Mouse (Mus musculus) left cerebral cortex, postnatal 36 days (tissue): ENCODE measurements around the gene Rab28. TPM values are rescaled to one million over a fixed set of nuclear protein-coding genes. Genes with fewer than 3 reads are reported as not detected.

Experiments used
- DNase-seq, 2 experiments: peaks; one replicate each; pipeline ENCODE4 v3.0.0; 2021 to 2022; ENCODE audit warnings: low spot score in 2 of 2, mixed read lengths in 1 of 2
- intact Hi-C: fragments of 180-260 bp; cut with DNase I; formaldehyde crosslinking; loops from one replicate; pipeline ENCODE4 v1.15.1; 2025
- total RNA-seq, 2 experiments: library from RNA; stranded (reverse); gene quantifications; 2 replicates each; pipeline ENCODE4 v1.2.3; 2021

Rab28 gene
- total RNA-seq, 2 experiments from 2014 or later, result 79.5 to 83.5 TPM

- intact Hi-C loops, result no loop called here
- no peak for DNase-seq
These were observed 41.9 kb downstream of the Rab28 start for GRCm38 (mm10) chr5:41666012-41666411.

- intact Hi-C loops, result no loop called here
- no peak for DNase-seq
These were observed 71.2 kb downstream of the Rab28 start for GRCm38 (mm10) chr5:41636793-41637192.

DNA sequence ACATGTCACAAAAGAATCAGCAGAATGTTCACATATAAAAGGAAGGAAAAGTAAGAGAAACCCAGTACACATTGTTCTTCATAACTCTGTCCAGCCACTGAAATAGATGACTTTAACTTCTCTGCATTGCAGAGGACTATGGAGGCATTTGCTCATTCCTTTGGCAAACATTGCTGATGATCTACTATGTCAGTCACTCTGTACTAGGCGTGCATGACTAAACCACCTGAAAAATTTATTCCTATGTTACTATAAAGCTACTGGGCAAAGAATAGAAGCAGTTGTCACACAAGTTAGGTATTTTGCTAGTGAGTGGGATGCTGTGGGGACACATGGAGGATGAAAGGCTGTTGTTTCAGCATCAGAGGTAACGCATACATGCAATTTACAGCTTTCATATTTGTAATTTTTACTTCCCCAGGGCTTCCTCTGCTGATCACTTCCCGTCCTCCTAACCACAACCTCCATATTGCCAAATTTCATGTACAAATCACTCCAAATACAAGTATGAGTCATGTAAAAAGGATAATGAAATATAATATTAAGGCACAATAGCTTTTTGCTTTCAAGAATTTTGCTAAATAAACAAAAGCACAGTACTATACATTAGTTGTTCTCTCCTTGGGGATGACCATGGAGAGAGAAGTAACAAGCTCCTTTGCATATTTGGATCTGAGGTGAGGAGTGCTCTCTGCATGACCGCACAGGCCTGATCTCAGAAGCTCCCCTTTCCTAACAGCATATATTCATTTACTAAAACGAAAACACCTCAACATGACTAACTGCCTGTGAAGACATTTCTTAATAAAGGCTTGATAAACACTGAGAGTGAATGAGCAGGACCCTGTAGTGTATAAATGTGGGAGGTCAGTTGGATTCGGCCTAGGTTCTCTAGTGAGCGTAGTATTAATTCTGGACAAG, 80.5 kb downstream of the Rab28 start:
- intact Hi-C loops, result no loop called here
- DNase-seq, result no peak

DNA sequence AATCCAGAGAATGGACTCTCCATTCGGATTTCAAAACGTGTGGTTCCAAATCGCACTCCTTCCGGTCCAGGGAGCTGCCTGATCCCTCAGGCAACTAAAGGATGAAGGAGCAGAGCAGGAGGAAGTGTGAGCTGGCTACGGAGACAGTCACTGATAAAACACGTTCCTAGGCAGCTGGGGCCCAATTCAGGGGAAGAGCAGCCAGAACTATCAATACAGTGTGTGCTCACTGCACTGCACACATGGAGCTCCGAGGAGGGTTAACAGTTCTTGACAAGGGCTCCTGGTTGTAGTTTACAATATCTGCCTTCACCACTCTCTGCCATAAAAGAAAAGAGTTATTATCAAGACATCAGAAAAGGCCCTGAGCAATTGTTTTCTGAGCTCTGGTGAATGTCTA, 82.4 kb downstream of the Rab28 start:
- DNase-seq, result no peak
- intact Hi-C loops, result no loop called here

DNA sequence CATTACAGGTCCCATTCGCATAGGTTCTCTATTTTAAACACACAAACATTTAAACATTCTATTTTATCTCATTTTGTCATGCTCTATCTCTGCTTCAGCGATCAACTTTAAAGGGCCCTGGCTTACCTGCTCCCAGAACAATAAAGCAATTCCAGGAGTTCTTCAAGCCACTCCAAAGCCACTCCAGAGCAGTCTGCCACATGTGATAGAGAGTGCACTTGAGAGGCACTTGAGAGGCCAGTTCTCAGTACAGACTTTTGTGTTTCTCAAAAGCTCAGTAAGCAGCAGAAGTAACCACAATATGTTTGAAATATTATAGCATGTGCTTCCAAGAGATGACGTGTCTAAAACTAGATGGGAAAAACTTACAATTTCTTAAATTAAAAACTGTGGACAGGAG, 86.2 kb downstream of the Rab28 start:
- no peak for DNase-seq
- intact Hi-C loops, result no loop called here

- peak; percentile 20 to 30 for DNase-seq
- intact Hi-C loops, result no loop called here
These were observed 89.0 kb downstream of the Rab28 start for GRCm38 (mm10) chr5:41618966-41619365.

- DNase-seq, result no peak
- intact Hi-C loops, result no loop called here
These were observed 97.4 kb downstream of the Rab28 start for GRCm38 (mm10) chr5:41610447-41611030.

- intact Hi-C loops, result no loop called here
- DNase-seq, result peak in 1 of 2 experiments; percentile 19
These were observed 111.5 kb downstream of the Rab28 start for GRCm38 (mm10) chr5:41596242-41597117.

- DNase-seq, result peak; percentile 54 to 55
- intact Hi-C loops, result no loop called here
These were observed 112.8 kb downstream of the Rab28 start for GRCm38 (mm10) chr5:41595199-41595598.

- intact Hi-C loops, result no loop called here
- DNase-seq, result no peak
These were observed 129.9 kb downstream of the Rab28 start for GRCm38 (mm10) chr5:41578051-41578450.

Other genes with a start within 250 kb of the Rab28 start
- not detected for gene Nkx3-2, start 56.3 kb upstream of the Rab28 start, total RNA-seq
- 10 to 100 TPM; 33.5 to 43.0 TPM for gene Bod1l, start 136.2 kb upstream of the Rab28 start, total RNA-seq